Mouse (Mus musculus) embryo, embryonic 11.5 days (tissue): ENCODE measurements around the gene Kif16b.
"Not testable (repeated sequence)": the region's sequence is repeated elsewhere in the genome, so short reads cannot be mapped to it uniquely, and the experiment has no call there.

Source experiments
- DNase-seq: peaks from one replicate; pipeline ENCODE4 v3.0.0-alpha.2; 2012; ENCODE audit warnings: low read depth, low spot score

Gene Kif16b

DNA sequence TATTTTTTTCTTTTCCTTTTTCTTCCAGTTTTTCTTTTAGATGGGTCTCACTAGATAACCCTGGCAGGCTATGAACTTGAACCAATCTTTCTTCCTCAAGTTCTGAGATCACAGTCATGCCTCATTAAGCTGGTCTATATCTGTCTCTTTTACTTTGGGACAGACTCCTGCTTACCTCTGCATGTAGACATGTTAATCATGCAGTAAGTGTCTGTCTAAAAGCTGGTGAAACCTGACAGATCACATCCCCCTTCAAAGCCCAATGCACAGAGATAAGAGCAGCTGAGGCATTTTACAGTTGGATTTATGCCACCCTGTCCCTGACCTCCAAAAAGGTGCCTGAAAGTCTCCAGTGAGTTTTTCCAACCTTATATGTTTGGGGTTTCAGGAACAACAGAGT, 310.4 kb downstream of the Kif16b start:
- no peak for DNase-seq

DNA sequence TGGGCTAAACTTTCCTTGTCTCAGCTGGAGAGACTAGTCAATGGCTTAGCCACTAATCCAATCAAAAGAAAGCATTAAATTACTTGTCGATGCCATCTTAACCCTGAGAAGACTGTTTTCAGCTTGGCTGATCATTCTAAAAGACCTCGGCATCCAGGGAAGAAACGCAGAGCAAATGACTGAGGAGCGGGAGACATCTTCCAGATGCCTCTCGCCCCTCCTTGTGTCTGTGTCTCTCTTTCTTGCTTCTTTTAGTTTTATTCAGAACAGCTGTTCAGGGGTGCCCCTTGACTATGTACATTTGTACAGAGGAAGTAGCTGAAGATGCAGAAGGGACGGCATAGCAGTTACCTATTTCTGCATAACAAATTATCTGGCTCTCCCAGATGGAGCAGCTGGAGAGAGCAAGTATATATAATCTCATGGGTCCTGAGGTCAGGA, 311.0 kb downstream of the Kif16b start:
- DNase-seq = no peak

DNA sequence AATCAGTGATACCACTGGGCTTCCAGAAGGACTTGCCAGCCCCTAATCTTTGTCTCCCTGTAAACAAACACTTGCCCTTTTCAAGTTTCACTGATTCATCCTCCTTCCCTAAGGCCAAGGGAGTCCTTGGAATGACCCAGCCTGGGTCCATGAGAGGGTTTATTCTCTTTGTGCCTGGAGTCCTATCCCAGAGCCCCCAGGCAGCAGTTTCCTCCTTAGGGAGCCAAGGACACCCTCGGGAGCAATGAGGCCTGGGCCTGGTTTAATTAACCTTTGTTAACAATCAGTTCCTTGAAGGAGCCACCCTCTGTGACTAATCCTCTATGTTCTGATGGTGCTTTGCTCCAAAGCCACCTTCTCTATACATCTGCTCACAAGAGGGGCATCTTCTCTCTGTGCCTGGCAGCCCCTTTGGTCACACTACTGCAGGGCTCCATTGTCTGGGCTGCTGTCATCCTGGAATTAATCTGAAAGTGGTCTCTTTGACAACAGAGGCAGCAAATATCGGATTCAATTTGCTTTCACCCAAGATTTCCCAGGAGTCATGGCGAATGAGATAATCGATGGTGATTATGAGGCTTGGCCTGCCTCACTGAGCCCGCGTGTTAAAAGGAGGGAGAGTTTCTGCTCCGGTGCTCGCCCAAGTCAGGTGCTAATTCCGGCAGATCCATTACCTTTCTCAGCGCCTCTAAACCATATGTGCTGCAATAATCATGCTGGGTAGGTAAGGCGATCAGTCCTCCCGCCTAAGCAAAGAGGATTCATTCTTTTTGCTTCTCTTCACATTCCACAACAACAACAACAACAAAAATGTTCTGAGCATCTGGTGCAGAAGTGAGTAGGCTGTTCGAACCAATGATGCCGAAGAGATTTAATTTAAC, 311.7 kb downstream of the Kif16b start:
- DNase-seq = no peak

- no peak for DNase-seq
Measured at GRCm38 (mm10) chr2:142585845-142586244, 315.5 kb downstream of the Kif16b start.

DNA sequence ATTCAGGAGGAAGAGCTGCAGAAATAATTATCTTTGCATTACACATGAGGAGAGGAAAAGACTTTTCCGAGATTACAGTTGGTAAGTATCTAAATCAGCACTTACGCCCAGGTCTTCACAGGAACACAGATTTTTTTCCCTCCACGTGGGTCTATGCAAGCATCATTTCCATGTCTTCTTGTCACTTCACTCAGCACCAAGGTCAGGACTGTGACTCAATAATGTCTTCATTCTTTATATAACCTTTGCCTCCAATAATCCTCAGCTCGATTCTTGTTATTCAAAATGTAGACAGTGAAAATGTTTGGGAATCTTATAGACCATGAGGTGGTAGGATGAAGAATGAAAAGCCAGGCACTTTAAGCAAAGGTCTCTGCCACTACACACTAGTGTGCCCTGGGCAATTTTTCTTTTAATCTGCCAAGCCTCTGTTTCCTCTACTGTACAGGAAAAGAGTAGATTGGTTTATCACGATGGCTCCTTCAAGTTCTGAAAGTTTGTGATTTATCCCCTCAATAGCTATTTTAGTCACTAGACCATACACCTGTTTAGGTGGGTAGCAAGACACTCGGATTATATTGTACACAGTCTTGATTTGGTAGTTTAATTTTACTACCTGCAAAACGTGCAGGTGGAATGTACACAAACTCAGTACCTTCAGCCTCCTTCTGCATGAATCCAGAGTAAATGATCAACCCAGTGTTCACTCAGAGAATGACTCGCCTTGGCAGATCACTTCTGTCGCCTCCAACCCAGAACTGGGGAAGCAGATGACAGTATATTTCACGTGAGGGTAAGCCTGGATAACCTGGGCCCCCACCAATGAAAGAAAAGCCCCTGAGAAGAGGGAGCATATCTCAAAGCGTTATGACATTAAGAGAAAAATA, 316.2 kb downstream of the Kif16b start:
- no peak for DNase-seq

DNA sequence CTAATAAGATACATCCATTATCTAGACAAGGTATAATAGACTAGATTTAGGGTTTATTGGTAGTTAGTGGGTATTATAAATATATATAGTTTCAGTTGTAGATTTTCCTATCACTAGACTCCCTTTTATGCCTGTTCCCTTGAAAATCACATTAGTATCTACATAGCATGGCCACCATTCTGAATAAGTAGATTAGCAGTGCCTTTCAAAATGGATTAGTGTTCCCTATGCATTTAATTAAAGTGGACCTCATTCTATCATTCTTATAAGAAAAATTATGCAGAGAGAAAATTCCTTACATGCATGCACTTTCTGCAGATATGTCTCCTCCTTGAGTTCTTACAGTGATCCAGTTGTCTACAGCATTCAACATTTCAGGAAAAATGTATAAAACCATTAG, 320.9 kb downstream of the Kif16b start:
- DNase-seq = no peak

- DNase-seq = not testable (repeated sequence)
Measured at GRCm38 (mm10) chr2:142577414-142577813, 323.9 kb downstream of the Kif16b start.

- no peak for DNase-seq
Measured at GRCm38 (mm10) chr2:142569771-142570170, 331.6 kb downstream of the Kif16b start.
